Mouse (Mus musculus): ENCODE results near the gene Scn5a. TPM values are rescaled to one million over a fixed set of nuclear protein-coding genes. Genes with fewer than 3 reads are reported as not detected.

Gene Scn5a
- total RNA-seq, 1 experiment from 2014 or later, result not detected

DNA sequence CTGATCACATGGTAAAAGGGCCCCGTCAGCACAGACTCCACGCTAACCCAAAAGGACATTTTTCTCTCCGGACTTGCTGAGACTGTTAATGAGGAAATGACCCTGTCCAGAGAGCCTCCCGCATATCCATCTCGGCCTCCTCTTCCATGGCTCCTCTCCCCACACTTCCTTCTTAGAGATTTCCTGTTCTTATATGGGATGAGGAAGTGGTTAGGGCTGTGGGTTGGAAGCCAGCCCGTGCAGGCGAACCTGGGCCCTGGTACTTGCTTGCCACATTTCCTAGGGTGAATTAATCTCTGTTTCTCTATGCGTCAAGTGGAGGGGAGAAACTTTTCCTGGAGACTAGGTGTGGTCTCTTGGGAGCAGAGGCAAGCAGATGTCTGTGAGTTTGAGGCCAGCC lies 10.1 kb downstream of the Scn5a start:
- ATAC-seq (replicated peaks; ENCODE audit: insufficient number of reproducible peaks, low FRiP score, low TSS enrichment, poor library complexity, severe bottlenecking), result no peak

DNA sequence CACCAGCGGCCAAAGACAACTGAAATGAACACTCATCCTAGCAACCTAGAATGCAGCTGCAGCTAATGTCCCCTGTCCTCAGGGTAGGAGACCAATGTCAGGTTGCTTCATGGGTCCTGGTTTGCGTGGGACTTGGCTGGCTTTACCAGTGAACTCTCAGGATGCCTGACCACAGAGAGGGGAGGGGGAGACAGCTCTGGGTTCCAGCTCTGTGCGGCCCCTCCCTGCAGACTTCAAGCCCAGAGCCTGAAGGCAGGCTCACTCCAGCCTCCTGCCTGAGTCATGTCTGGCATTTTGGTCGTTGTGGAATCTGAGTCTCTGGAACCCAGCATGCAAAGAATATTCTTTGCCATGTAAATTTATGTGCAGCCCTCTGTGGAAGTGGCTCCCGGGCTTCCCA lies 11.0 kb downstream of the Scn5a start:
- no peak for ATAC-seq (replicated peaks; ENCODE audit: insufficient number of reproducible peaks, low FRiP score, low TSS enrichment, poor library complexity, severe bottlenecking)

DNA sequence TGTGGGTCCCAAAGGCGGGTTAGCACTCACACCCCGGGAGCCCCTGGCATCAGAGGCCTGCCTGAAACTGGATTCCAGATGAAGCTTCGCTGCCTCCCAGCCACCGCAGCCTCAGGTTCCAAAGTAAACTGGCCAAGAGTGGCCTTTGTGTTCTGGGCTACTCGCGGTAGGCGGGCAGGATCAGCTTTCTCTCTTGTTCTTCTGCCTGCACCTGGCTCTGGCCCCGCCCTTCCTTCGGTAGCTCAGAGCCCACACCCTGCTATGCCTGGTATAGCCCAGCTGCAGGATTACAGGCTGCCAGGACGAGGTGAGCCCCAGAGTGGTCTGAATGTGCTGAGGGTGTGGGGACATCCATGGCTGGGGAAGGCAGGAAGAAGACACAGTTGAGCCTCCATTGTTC lies 12.6 kb downstream of the Scn5a start:
- ATAC-seq (replicated peaks; ENCODE audit: insufficient number of reproducible peaks, low FRiP score, low TSS enrichment, poor library complexity, severe bottlenecking), result no peak

DNA sequence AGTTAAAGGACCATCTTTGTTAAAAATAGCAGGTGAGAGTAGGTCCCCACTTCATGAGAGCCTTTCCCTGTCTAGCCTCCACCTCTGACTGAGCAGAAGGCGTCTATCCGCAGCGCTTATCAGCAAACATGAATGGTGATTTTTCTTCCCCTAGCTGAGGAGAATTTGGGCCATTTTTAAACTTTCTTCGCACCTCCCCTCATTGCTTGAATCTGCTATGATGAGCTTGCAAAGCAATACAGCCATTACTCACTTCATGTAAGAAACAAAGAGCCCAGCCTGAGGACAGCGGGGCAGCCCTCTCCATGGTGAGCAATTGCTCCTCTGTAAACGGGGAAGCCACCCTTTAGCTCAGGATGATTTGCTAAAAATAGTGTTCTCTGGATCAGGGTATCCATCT lies 14.0 kb downstream of the Scn5a start:
- no peak for ATAC-seq (replicated peaks; ENCODE audit: insufficient number of reproducible peaks, low FRiP score, low TSS enrichment, poor library complexity, severe bottlenecking)

DNA sequence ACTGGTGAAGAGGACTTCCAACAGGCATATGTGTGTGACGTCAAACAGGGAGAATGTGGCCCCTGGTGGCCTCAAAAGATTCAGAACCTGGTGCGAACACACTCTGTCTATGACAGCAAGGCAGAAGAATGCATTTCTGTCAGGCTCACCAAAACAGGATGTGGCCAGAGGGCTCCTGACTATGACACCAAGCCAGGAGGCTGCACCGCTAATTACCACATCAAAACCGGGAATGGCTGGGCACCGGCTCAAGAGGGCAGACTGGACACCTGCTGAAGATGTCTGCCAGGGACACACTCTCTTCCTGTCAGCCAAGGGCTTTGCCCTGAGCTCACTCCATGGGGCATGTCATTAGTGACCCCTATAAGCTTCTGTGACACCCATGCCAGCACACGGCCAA lies 15.2 kb downstream of the Scn5a start:
- no peak for ATAC-seq (replicated peaks; ENCODE audit: insufficient number of reproducible peaks, low FRiP score, low TSS enrichment, poor library complexity, severe bottlenecking)

DNA sequence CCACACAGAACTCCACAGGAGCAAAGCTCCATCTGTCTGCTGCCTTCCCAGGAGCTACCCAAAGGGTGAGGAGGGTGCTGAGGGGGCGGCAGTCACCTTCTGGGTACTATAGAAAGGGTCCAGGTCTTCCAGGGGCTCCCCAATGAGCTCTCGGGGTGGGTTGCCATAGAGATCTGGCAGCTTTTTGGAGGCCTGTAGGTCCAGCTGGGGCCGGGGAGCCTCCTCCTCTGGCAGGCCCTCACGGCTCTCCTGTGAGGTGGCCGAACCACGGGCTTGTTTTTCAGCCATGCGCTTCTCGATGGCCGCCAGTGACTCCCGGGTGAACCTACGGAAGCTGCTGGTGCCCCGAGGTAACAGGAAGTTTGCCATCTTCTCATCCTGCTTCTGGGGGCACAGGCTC lies 16.6 kb downstream of the Scn5a start:
- no peak for ATAC-seq (replicated peaks; ENCODE audit: insufficient number of reproducible peaks, low FRiP score, low TSS enrichment, poor library complexity, severe bottlenecking)

DNA sequence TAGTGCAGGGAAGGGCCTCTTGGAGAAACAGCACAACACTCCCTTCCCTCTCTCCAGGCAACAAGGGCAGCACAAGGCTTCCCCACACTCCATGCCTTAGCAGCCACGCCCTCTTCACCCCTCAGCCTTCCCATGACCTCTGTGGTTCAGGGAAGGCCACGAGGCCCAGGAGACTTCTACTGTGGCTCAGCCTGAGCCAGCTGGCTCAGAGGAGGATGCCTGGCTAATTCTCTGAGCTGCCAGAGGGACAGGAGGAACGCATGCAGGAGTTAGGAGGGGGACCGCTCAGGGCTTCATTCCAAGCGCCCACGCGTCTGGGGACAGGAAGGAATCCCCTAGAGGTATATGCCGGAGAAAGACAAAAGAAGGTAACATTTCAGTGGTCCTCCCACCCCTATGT lies 17.1 kb downstream of the Scn5a start:
- no peak for ATAC-seq (replicated peaks; ENCODE audit: insufficient number of reproducible peaks, low FRiP score, low TSS enrichment, poor library complexity, severe bottlenecking)

DNA sequence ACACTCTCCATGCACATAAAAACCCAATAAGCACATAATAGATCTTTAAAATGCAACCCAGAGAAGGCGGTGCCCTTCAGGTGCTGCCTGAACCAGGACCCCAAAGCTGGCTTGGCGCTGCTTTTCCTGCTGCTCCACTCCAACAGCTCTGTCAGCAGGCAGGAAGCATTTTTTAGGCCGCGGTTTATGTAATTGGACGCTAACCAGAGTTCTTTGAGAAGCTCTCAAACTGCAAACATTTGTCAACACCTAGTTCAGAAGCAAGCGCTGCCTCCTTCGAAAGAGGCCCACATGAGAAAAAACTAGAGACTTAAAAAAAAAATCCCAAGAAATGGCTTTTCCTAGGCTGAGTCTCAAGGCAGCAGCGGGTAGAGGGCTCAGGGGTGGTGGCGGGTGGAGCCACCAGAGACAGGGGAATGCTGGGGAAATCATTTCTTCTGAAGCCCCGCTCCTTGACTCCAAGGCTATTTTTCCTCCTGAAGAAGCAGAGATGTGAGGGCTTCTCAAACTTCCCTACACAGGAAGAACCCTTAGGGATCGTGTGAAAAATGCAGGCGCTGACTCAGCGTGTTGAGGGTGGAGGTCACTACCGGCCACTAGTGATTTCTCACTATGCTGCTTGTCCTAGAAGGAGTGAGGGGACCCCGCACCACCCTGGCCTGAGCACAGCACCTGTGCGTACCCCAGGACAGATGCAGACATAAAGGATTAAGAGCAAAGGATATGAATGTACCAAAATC lies 19.1 kb downstream of the Scn5a start:
- no peak for ATAC-seq (replicated peaks; ENCODE audit: insufficient number of reproducible peaks, low FRiP score, low TSS enrichment, poor library complexity, severe bottlenecking)

DNA sequence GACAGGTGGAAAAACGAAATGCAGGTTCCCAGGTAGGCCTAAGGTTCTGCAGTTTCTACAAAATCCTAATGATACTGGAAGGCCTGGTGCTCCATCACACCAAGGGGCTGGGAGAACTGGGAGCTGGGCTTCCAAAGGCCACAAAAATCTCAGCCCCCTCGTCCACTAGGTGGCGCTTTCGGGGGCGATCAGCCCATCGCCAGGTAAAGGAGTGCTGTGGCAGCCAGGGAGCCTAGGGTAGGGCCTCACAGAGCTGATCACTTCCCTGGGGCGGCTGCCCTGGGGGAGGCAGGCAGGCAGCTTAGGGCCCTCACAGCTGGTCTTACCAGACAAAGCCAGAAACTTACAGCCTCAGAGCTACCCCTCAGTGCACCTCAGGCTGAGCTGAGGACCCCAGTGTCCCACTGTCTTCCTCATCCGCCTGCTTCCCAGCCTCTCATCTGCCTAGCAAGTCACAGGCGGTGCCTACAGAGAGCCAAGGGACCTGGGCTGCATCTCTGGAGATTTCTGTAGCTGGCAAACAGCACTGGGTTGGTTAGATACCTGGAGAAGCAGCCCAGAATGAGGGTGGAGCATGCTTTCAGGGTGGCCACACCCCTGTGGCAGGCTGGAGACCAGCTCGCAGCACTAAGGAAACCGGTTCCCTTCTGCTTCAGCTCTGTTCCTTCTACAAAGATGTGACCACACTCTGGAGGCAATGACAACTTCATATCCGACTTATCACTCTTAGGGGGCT lies 20.5 kb downstream of the Scn5a start:
- no peak for ATAC-seq (replicated peaks; ENCODE audit: insufficient number of reproducible peaks, low FRiP score, low TSS enrichment, poor library complexity, severe bottlenecking)

DNA sequence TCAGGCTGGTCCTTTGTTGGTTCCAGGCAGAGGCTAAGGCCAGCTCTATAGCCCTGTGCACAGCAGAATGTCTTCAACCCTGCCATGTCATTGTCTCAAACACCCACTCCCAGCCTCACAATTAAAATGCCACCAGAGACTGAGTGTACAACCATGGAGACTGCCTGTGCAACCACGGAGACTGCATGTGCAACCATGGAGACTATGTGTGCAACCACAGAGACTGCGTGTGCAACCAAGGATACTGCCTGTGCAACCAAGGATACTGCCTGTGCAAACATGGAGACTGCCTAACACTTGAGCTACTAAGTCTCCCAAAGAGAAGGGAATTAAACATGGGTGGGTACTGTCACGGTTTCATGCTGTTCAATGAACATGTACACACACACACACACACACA lies 22.8 kb downstream of the Scn5a start:
- ATAC-seq (replicated peaks; ENCODE audit: insufficient number of reproducible peaks, low FRiP score, low TSS enrichment, poor library complexity, severe bottlenecking), result no peak

DNA sequence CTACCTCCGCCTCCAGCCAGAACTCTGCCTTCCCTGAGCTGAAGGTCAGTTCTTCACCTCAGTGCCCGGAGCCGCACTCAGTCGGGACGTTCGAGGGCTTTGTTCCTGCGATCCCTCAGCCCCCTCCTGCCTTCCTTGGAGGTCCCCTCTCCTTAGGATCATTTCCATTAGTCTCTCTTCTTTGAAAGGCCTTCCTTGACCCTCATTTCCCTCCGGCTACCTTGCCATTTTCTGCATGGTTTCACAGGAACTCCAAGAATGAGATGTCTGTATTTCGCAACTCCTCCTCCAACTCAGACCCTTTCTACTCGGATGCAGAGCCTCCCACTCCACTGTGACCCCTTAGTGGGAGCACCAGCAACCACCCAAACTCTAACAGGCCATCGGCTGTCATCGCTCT lies 31.3 kb downstream of the Scn5a start:
- ATAC-seq (replicated peaks; ENCODE audit: insufficient number of reproducible peaks, low FRiP score, low TSS enrichment, poor library complexity, severe bottlenecking), result no peak

DNA sequence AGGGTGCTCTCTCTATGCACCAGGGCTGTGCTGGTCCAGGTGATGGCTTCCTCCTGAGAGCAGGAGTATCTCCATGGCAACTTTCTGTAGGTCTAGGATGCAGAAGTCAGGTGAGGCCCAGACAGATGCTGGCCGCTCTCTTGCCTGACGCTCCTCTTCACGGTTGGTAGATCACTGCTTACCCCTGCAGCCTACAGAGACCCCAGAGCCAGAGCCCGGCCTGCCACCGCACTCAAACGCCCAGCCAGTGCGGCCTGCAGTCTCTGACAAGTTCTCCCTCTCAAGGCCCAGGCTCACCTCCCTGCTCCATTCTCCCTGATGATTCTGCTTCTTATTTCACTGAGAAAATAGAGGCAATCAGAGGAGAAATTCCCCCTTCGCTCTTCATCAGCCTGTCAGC lies 31.7 kb downstream of the Scn5a start:
- no peak for ATAC-seq (replicated peaks; ENCODE audit: insufficient number of reproducible peaks, low FRiP score, low TSS enrichment, poor library complexity, severe bottlenecking)

DNA sequence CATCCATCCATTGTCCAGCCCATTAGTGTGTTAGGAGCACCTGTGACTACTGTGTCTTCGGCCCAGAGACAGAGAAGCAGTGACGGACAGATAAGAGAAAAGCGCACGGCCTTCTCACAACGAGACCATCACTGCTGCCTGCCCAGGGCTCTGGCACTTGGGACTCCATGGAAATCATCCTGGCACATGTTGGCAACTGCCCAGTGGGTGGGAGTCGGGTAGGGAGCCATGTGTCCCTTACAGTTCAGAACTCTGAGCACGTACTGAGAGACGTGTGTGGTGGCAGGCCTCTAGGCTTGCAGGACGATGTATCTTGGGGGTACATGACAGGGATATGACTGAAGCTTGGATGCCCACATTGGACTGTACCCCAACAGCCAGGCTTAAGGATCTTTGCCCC lies 38.1 kb downstream of the Scn5a start:
- no peak for ATAC-seq (replicated peaks; ENCODE audit: insufficient number of reproducible peaks, low FRiP score, low TSS enrichment, poor library complexity, severe bottlenecking)

DNA sequence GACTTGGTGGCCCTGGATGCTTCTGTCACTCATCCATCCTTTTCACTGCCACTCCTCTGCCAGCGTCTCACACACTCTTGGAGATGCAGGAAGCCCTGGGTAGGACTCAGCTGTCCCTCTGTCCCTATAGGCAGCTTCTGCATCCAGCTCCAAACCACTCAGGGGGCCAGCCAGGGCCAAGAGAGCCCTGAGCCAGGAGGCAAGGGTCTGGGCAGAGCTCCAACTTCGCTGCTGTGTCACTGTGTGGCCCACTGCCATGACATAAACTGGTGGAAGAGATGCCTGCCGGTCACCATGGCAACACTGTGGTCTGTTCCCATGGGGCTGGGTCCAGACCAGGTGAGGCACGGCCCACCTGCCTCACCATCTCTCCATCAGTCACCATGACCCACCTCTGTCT lies 41.0 kb downstream of the Scn5a start:
- no peak for ATAC-seq (replicated peaks; ENCODE audit: insufficient number of reproducible peaks, low FRiP score, low TSS enrichment, poor library complexity, severe bottlenecking)

DNA sequence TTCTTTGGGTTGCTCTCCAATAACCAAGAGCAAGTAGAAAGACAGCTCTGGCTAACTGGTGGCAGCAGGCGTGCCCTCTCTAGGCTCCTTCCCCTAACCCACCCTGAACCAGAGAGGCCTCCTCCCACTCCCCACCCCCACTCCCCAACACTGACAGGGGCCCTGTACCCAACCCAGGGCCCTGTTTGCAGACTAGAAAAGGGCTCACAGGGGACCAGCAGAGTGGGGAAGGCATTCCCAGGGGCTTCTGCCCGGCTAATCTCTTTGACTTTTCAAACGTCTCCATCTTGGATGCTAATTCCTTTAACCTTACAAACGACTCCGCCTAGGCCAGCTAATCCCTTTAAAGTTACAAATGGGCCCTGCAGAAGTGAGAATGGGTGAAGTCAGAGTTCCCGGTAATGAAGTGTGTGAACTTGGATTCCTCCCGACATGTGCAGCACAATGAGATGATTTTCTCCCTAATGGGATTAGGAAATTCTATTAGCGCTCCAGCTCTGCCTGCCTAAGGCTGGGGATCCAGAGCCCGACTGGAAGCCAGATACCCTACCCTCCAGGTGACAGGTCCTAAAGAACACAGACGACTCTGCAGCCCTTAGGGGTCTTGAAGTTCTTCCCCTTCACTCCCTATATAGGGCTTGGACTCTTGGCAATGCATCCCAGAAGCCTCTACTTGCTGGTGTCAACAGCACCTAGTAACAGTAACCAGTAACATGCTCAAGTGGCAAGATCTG lies 47.0 kb downstream of the Scn5a start:
- no peak for ATAC-seq (replicated peaks; ENCODE audit: insufficient number of reproducible peaks, low FRiP score, low TSS enrichment, poor library complexity, severe bottlenecking)

DNA sequence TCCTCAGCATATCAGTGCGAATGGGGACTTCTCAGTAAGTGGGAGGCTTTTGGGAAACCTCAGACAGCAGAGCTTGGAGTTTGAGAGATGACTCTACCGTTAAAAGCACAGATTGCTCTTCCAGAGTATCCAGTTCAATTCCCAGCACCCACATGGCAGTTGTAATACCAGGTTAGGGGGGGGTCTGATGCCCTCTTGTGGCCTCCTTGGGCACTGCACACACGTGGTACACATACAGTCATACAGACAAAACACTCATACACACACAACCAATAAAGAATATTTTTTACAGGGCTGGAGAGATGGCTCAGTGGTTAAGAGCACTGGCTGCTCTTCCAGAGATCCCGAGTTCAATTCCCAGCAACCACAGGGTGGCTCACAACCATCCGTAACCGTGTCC lies 54.3 kb downstream of the Scn5a start:
- no peak for ATAC-seq (replicated peaks; ENCODE audit: insufficient number of reproducible peaks, low FRiP score, low TSS enrichment, poor library complexity, severe bottlenecking)

DNA sequence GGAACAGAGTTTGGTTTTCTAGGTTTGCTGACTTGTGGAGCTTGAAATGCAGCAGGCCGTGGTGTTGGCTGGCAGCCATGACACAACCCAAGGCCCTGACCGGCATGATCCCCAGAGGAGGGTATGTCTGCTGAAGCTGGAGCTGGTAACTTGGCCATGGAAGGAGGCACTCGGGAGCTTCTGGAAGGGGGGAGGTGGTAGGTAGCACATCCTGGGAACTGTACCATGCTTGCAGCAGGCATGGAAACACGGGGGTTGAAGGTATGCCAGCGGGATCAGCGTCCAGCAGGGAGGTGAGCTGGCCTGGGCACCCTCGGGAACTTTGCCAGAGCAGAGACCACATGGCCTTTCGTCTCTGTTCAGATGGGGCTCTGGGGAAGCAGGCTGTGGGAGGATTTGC lies 55.5 kb downstream of the Scn5a start:
- ATAC-seq (replicated peaks; ENCODE audit: insufficient number of reproducible peaks, low FRiP score, low TSS enrichment, poor library complexity, severe bottlenecking), result no peak

DNA sequence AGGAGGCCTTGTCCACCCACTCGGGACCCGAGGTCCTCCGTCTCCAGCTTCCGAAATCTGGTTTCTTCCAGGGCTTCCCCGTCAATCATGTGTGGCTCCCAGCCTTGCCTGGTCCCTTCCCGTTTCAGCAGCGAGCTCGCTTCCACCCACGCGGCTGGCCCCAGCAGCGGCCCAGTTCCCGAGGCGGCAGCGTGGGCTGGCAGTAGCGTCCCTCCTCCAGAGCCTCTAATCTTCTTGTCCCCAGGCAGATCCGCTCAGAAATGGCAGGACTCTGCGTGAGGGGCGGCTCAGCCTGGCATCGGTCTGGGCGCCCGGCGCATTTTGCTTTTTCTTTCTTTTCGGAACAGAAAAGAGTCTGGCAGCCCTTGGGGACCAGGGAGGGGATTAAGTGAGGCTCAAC lies 59.7 kb downstream of the Scn5a start:
- ATAC-seq (replicated peaks; ENCODE audit: insufficient number of reproducible peaks, low FRiP score, low TSS enrichment, poor library complexity, severe bottlenecking), result no peak

DNA sequence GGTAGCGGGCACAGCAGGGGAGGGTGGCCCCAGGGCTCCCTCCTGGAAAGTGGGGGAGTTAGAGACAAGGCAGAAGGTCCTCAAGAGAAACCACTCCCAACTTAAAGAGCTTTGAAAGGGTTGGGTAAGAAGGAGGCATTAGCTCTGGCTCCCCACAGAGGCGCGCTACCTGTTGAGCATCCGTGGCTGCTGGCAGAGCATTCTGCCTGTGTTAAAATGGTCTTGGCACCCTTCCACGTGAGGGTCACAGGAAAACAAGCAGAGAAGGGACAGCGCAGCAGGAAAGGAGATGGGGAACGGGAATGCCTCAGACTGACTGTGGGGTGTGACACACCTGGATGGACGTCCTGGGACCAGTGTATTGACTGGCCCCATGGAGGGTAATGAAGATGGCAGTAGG lies 60.6 kb downstream of the Scn5a start:
- ATAC-seq (replicated peaks; ENCODE audit: insufficient number of reproducible peaks, low FRiP score, low TSS enrichment, poor library complexity, severe bottlenecking), result no peak

DNA sequence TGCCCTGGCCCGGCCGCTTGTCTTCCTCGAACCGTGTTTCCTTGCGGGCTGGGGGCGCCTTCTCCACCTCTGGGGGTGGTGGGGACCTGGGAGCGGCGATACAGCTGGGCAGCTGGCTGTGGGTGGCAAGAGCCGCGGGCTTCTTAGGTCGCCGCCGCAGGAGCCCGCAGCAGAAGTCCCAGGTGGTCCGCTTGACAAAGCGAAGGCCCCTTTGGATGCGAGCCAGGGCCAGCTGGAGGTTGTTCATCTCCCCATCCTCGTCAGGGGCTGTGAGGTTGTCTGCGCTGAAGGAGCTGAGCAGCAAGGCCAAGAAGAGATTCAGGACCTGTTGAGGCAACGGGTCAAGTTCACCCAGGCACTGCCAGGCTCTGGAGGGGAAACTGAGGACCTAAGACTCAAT lies 61.3 kb downstream of the Scn5a start:
- ATAC-seq (replicated peaks; ENCODE audit: insufficient number of reproducible peaks, low FRiP score, low TSS enrichment, poor library complexity, severe bottlenecking), result no peak

Measured in monocyte, adult 5-6 weeks (primary cell).